Comparison of ENCODE assay signal across 8 mouse cellular contexts in the genomic region with DNA sequence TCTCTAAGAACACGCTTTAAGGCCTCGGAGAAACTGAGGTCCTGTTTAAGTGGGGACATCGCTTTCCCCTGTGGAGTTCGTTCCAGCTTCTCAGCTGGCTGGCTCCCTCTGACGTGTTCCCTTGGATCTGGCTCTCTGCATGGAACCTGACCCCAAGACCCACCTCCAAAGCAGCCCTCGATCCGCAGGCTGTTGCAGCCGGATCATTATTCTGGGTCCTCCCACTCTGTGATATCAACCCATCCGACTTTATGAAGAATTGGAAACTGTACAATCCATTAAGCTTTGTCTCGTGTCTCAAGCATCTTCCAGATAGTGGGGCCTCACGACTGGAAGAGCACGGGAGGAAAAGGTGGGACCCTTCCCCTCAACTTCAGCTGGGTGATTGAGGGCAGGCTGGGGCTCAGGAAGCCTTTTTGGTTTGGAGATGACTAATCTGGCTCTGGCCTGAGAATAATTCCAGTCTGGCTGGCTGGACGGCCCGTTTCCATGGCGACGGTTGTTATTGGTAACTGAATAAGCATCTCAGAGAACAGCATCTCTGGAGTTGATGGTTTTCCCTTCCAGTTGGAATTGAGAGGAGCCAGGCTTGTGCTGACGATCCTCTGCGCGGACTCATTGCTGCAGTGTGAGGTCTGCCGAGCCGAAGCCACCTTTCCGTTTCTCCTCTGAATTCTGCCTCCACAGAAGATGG. TPM values are rescaled to one million over a fixed set of nuclear protein-coding genes. Genes with fewer than 3 reads are reported as not detected.
A peak's percentile ranks its signal among the peaks of the same experiment; 100 is the strongest.
DNase-seq lines count a peak whose midpoint lies in the region; ATAC-seq and TF ChIP-seq lines count a peak whose summit lies in the region.

No protein-coding gene starts in this region.

- H3K4me2 ChIP-seq in forebrain, postnatal 0 days (ENCODE audit: low read depth) = peak overlapping the region; percentile 21
- no peak overlapping the region for H3K4me2 ChIP-seq in neural tube, embryonic 13.5 days

- ATAC-seq in forebrain, postnatal 0 days = peak; percentile 89
- ATAC-seq in neural tube, embryonic 13.5 days (ENCODE audit: low read depth) = peak; percentile 55; the same call in 1 of the 2 replicates

- peak; percentile 94 for DNase-seq in MN1 (ENCODE audit: low spot score)
- DNase-seq in brain, embryonic 14.5 days (ENCODE audit: low read depth) = peak; percentile 94
- peak; percentile 91 for DNase-seq in forebrain, postnatal 0 days
- peak; percentile 78 to 81 for DNase-seq in layer of hippocampus, postnatal 36 days
- DNase-seq in spleen, postnatal 10 days (ENCODE audit: low spot score in 2 of 2) = no peak
- DNase-seq in heart, adult 8-10 months (ENCODE audit: low spot score) = no peak
- no peak for DNase-seq in kidney, postnatal 25 days

- no peak overlapping the region for H3K9ac ChIP-seq in forebrain, postnatal 0 days
- no peak overlapping the region for H3K9ac ChIP-seq in neural tube, embryonic 13.5 days

- H3K4me1 ChIP-seq in forebrain, postnatal 0 days (ENCODE audit: insufficient read depth) = peaks cover 8% of the 10 kb centered on the region
- H3K4me1 ChIP-seq in neural tube, embryonic 13.5 days (replicated peaks) = peaks cover 16% of the 10 kb centered on the region

- H3K36me3 ChIP-seq in forebrain, postnatal 0 days (ENCODE audit: insufficient read depth) = no peaks in the 10 kb centered on the region
- no peaks in the 10 kb centered on the region for H3K36me3 ChIP-seq in neural tube, embryonic 13.5 days

- H3K27ac ChIP-seq in forebrain, postnatal 0 days (ENCODE audit: low read depth, low read length) = peak overlapping the region; percentile 64
- no peak overlapping the region for H3K27ac ChIP-seq in neural tube, embryonic 13.5 days (replicated peaks)

- no peak overlapping the region for H3K4me3 ChIP-seq in forebrain, postnatal 0 days (ENCODE audit: low read depth, low read length)
- H3K4me3 ChIP-seq in neural tube, embryonic 13.5 days = no peak overlapping the region

- no peaks in the 10 kb centered on the region for H3K9me3 ChIP-seq in forebrain, postnatal 0 days (ENCODE audit: low read length)
- no peaks in the 10 kb centered on the region for H3K9me3 ChIP-seq in neural tube, embryonic 13.5 days

- H3K27me3 ChIP-seq in forebrain, postnatal 0 days (ENCODE audit: insufficient read depth, low read length) = peaks cover 5% of the 10 kb centered on the region; the same call in 1 of the 2 replicates
- H3K27me3 ChIP-seq in neural tube, embryonic 13.5 days = 0 out of 2 replicates have a peak, but pooled peaks cover 4% of the 10 kb centered on the region

- TF ChIP-seq POLR2A in brain, embryonic 14.5 days (IDR thresholded peaks at IDR 0.05; ENCODE audit: borderline replicate concordance, extremely low read depth, insufficient read depth, insufficient read length, poor library complexity, severe bottlenecking) = no peak

- no peak for TF ChIP-seq CTCF in brain, embryonic 14.5 days (IDR thresholded peaks at IDR 0.05; ENCODE audit: borderline replicate concordance, extremely low read depth, insufficient read depth, insufficient read length)
- no peak for TF ChIP-seq CTCF in forebrain, postnatal 0 days (IDR thresholded peaks at IDR 0.05; ENCODE audit: low read depth)

- WGBS in forebrain, postnatal 0 days = 36% methylated on average over 22 of the region's 22 CpGs
- WGBS in neural tube, embryonic 13.5 days = 51% methylated on average over 22 of the region's 22 CpGs

RNA-seq across cellular contexts. Expression of a gene that starts 50.4 kb away (rescaled TPM):
- polyA plus RNA-seq in brain, embryonic 14.5 days (2012; rRNA removed) = 67.0 and 70.4 TPM in 2 replicates
- total RNA-seq in forebrain, postnatal 0 days (2014; rRNA removed) = 2.8 and 8.0 TPM in 2 replicates
- polyA plus RNA-seq in forebrain, postnatal 0 days (2015; fragmentation: Nextera tagmentation; extraction: Ambion mirVana) = 21.0 and 35.2 TPM in 2 replicates
- total RNA-seq in layer of hippocampus, postnatal 36 days (2021) = 10 to 100 TPM; 18.6 to 20.9 TPM
- 22.0 and 22.7 TPM in 2 replicates for polyA plus RNA-seq in neural tube, embryonic 13.5 days (2015; fragmentation: Nextera tagmentation; extraction: Ambion mirVana)
- total RNA-seq in heart, adult 8-10 months (2022) = 1 to 10 TPM in 2 of 4 experiments, under 1 TPM in 2; 0.66 to 2.7 (median 1.0) TPM

Comparison
In these comparisons a context has a peak if more than half of its experiments do, and no peak if none do; other contexts are left out.
1. DNase-seq: peak in MN1 (single experiment), brain, embryonic 14.5 days (single experiment), forebrain, postnatal 0 days (single experiment) and layer of hippocampus, postnatal 36 days (2 of 2); none in spleen, postnatal 10 days (0 of 2), heart, adult 8-10 months (single experiment) and kidney, postnatal 25 days (0 of 2).